Mouse (Mus musculus) bone marrow macrophage, adult 2 months (primary cell): ENCODE results near the gene Gm28102.
"Not testable (repeated sequence)": the region's sequence is repeated elsewhere in the genome, so short reads cannot be mapped to it uniquely, and the experiment has no call there.

Experiments used
- CTCF ChIP-seq: IDR thresholded peaks from 2 replicates; pipeline ENCODE4 v1.5.1; 2012; ENCODE audit warnings: low read depth, mild to moderate bottlenecking, low read length, moderate library complexity
- POLR2A ChIP-seq: IDR thresholded peaks from 2 replicates; pipeline ENCODE4 v1.6.1; 2012; ENCODE audit warnings: mild to moderate bottlenecking, low read depth, low read length, borderline replicate concordance

DNA sequence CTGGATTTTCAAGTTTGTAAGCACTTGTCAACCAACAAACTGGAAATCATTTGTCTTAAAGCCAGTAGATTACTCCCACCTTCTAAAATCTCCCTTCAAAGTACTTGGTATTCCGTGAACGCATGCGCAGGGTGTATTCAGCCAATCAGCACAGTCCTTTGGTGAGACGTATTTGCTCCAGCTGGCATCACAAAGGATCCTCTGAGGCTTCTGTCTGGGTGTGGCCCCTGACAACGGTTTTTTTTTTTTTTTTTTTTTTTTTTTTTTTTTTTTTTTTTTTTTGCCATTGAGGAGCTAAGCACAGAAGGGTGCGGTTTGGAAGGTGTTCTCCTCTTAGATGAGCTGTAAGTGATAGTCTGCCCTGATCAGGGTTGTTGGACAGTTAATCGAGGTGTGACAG lies at the start of gene Gm28102:
- not testable (repeated sequence) for TF ChIP-seq CTCF, POLR2A
